Mouse (Mus musculus): ENCODE measurements around the gene Ereg. TPM values are rescaled to one million over a fixed set of nuclear protein-coding genes. Genes with fewer than 3 reads are reported as not detected.

The Ereg gene
- polyA plus RNA-seq, 1 experiment from 2014 or later, result not detected

GRCm38 (mm10) chr5:91124140-91124539 is 49.7 kb downstream of the Ereg start:
- no peak overlapping the region for H3K27ac ChIP-seq (ENCODE audit: low read length)
- no peak overlapping the region for H3K4me3 ChIP-seq (replicated peaks; ENCODE audit: low read length)
- H3K27me3 ChIP-seq (replicated peaks; ENCODE audit: control insufficient read depth, insufficient read depth, low read length), result no peaks in the 10 kb centered on the region
- no peaks in the 10 kb centered on the region for H3K36me3 ChIP-seq (ENCODE audit: control insufficient read depth, insufficient read depth)
- ATAC-seq, result no peak
- WGBS, result 89% methylated on average over 2 of the region's 2 CpGs
- no peaks in the 10 kb centered on the region for H3K9me3 ChIP-seq (ENCODE audit: control insufficient read depth, low read length)
- H3K4me1 ChIP-seq (replicated peaks; ENCODE audit: control insufficient read depth, insufficient read depth, low read length), result no peaks in the 10 kb centered on the region
- H3K9ac ChIP-seq (replicated peaks; ENCODE audit: low read depth, low read length), result no peak overlapping the region
- H3K4me2 ChIP-seq (ENCODE audit: low read length), result no peak overlapping the region

GRCm38 (mm10) chr5:91126623-91127022 is 52.2 kb downstream of the Ereg start:
- Histone ChIP-seq H3K27ac (ENCODE audit: low read length) (no peak overlapping the region), H3K9ac (replicated peaks; ENCODE audit: low read depth, low read length) (no peak overlapping the region), H3K36me3 (ENCODE audit: control insufficient read depth, insufficient read depth) (no peaks in the 10 kb centered on the region), H3K4me1 (replicated peaks; ENCODE audit: control insufficient read depth, insufficient read depth, low read length) (no peaks in the 10 kb centered on the region), H3K27me3 (replicated peaks; ENCODE audit: control insufficient read depth, insufficient read depth, low read length) (no peaks in the 10 kb centered on the region), H3K4me2 (ENCODE audit: low read length) (no peak overlapping the region), H3K9me3 (ENCODE audit: control insufficient read depth, low read length) (no peaks in the 10 kb centered on the region), H3K4me3 (replicated peaks; ENCODE audit: low read length) (no peak overlapping the region)
- no peak for ATAC-seq
- 86% methylated on average over 1 of the region's 1 CpGs for WGBS

- peaks cover 9% of the 10 kb centered on the region for H3K27me3 ChIP-seq (replicated peaks; ENCODE audit: control insufficient read depth, insufficient read depth, low read length)
- no peaks in the 10 kb centered on the region for H3K9me3 ChIP-seq (ENCODE audit: control insufficient read depth, low read length)
- H3K4me3 ChIP-seq (replicated peaks; ENCODE audit: low read length), result no peak overlapping the region
- H3K4me2 ChIP-seq (ENCODE audit: low read length), result no peak overlapping the region
- H3K4me1 ChIP-seq (replicated peaks; ENCODE audit: control insufficient read depth, insufficient read depth, low read length), result peaks cover 7% of the 10 kb centered on the region
- H3K27ac ChIP-seq (ENCODE audit: low read length), result no peak overlapping the region
- H3K9ac ChIP-seq (replicated peaks; ENCODE audit: low read depth, low read length), result no peak overlapping the region
- no peak for ATAC-seq
- H3K36me3 ChIP-seq (ENCODE audit: control insufficient read depth, insufficient read depth), result no peaks in the 10 kb centered on the region
- WGBS, result 70% methylated on average over 1 of the region's 1 CpGs
These were observed 60.5 kb downstream of the Ereg start for GRCm38 (mm10) chr5:91134961-91135360.

- peak overlapping the region; percentile 73 for H3K4me3 ChIP-seq (replicated peaks; ENCODE audit: low read length)
- ATAC-seq, result peak; percentile 7; the same call in 1 of the 2 replicates
These were observed 64.5 kb downstream of the Ereg start for GRCm38 (mm10) chr5:91138970-91139369.

GRCm38 (mm10) chr5:91139446-91139873 is 65.0 kb downstream of the Ereg start, which contains the start of gene Areg:
TSS of gene Areg (plus strand) at chr5:91139599.
- H3K9me3 ChIP-seq (ENCODE audit: control insufficient read depth, low read length), result no peaks in the 10 kb centered on the region
- H3K4me2 ChIP-seq (ENCODE audit: low read length), result peak within 1 kb of the TSS; percentile 96
- H3K9ac ChIP-seq (replicated peaks; ENCODE audit: low read depth, low read length), result peak within 1 kb of the TSS; percentile 63
- H3K4me1 ChIP-seq (replicated peaks; ENCODE audit: control insufficient read depth, insufficient read depth, low read length), result peaks cover 7% of the 10 kb centered on the region
- peak within 1 kb of the TSS; percentile 73 for H3K4me3 ChIP-seq (replicated peaks; ENCODE audit: low read length)
- H3K27me3 ChIP-seq (replicated peaks; ENCODE audit: control insufficient read depth, insufficient read depth, low read length), result peaks cover 22% of the 10 kb centered on the region
- no peak within 1 kb of the TSS for H3K27ac ChIP-seq (ENCODE audit: low read length)
- peak; percentile 96 for ATAC-seq
- WGBS, result 0% methylated on average over 44 of the region's 44 CpGs
- H3K36me3 ChIP-seq (ENCODE audit: control insufficient read depth, insufficient read depth), result no peaks in the 10 kb centered on the region

More at GRCm38 (mm10) chr5:91138970-91139369, 64.5 kb downstream of the Ereg start:
- Histone ChIP-seq H3K9ac (replicated peaks; ENCODE audit: low read depth, low read length) (no peak overlapping the region; the same call in 1 of the 2 replicates), H3K4me1 (replicated peaks; ENCODE audit: control insufficient read depth, insufficient read depth, low read length) (peaks cover 7% of the 10 kb centered on the region), H3K27me3 (replicated peaks; ENCODE audit: control insufficient read depth, insufficient read depth, low read length) (peaks cover 22% of the 10 kb centered on the region), H3K4me2 (ENCODE audit: low read length) (peak overlapping the region; percentile 96), H3K27ac (ENCODE audit: low read length) (no peak overlapping the region), H3K9me3 (ENCODE audit: control insufficient read depth, low read length) (no peaks in the 10 kb centered on the region), H3K36me3 (ENCODE audit: control insufficient read depth, insufficient read depth) (no peaks in the 10 kb centered on the region)
- 2% methylated on average over 7 of the region's 7 CpGs for WGBS

- Histone ChIP-seq H3K27ac (ENCODE audit: low read length) (no peak overlapping the region), H3K4me3 (replicated peaks; ENCODE audit: low read length) (no peak overlapping the region), H3K4me2 (ENCODE audit: low read length) (no peak overlapping the region), H3K9ac (replicated peaks; ENCODE audit: low read depth, low read length) (no peak overlapping the region), H3K27me3 (replicated peaks; ENCODE audit: control insufficient read depth, insufficient read depth, low read length) (peaks cover 22% of the 10 kb centered on the region), H3K4me1 (replicated peaks; ENCODE audit: control insufficient read depth, insufficient read depth, low read length) (peaks cover 7% of the 10 kb centered on the region), H3K36me3 (ENCODE audit: control insufficient read depth, insufficient read depth) (no peaks in the 10 kb centered on the region), H3K9me3 (ENCODE audit: control insufficient read depth, low read length) (no peaks in the 10 kb centered on the region)
- WGBS, result 53% methylated on average over 13 of the region's 13 CpGs
- ATAC-seq, result no peak
These were observed 66.5 kb downstream of the Ereg start for GRCm38 (mm10) chr5:91140896-91141448.

Other genes starting within 250 kb of the Ereg start
- 0.17 TPM in 1 of 2 replicates, not detected in the other for gene Cxcl1, start 183.4 kb upstream of the Ereg start, polyA plus RNA-seq (2015; fragmentation: Nextera tagmentation; extraction: Ambion mirVana)
- gene Cxcl2, start 170.8 kb upstream of the Ereg start, polyA plus RNA-seq (2015; fragmentation: Nextera tagmentation; extraction: Ambion mirVana), result not detected in 2 replicates
- 58.7 and 62.8 TPM in 2 replicates for gene Mthfd2l, start 143.5 kb upstream of the Ereg start, polyA plus RNA-seq (2015; fragmentation: Nextera tagmentation; extraction: Ambion mirVana)
- 0.31 TPM in 1 of 2 replicates, not detected in the other for gene Epgn, start 47.2 kb upstream of the Ereg start, polyA plus RNA-seq (2015; fragmentation: Nextera tagmentation; extraction: Ambion mirVana)
- not detected in 2 replicates for gene Areg, start 65.0 kb downstream of the Ereg start, polyA plus RNA-seq (2015; fragmentation: Nextera tagmentation; extraction: Ambion mirVana)